Mouse (Mus musculus): Measurements from ENCODE around the gene Tm2d1.
"Not testable (repeated sequence)": the region's sequence is repeated elsewhere in the genome, so short reads cannot be mapped to it uniquely, and the experiment has no call there.

Tm2d1 gene

DNA sequence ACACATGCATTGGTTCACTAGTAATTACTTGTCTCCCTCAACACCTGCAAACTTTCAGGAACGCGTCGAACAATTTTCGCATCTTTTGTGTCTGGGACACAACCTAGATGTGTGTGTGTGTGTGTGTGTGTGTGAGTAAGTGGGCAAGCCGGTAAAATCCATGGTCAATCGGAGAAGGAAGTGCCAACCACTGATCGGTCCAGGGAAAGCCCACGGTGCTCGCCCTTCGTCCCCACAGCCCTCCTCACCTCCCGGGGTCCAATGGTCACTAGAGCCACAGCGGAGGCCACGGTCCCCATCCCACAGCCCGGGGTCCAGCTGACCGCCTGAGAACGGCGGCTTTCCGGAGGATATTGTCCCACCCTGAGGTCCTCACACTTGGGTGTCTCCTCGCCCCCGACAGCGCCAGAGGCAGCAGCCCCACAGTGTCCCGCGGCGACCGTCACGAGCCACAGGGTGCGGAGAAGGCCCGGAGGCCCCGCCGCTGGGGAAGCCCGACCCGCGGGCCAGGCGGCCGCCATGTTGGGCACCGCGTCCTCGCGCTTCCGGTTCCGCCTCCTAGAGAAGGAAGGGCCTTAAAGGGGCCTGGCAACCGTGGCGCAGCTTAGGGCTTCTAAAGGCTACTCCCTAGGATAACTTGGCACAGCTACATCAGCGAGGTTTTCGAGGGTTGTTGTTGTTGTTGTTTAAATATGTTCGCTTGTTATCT, at the start of gene Tm2d1:
Tm2d1 (minus strand) TSS at position 591 of the 709 bp plus-strand sequence.
- DNase-seq = peak; percentile 79 to 83

DNA sequence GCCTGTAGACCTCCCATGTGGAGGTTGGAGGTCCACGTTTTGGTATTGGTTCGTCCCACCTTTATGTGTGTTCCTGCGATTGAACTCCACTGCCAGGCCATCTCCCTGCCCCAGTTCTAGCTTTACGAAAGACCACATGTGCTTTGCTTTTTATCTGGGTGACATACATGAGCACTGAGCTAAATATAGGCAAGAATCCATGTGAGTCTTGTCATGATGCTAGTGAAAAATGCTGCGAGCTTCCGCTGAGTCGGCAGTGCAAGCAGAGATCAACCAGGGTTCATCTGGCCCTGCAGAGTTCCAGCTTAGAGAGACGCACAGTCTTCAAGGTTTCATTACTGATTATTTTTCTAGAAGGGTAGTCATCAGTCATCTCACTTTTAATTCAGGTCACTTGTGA, 45.3 kb upstream of the Tm2d1 start:
- no peak for DNase-seq

DNA sequence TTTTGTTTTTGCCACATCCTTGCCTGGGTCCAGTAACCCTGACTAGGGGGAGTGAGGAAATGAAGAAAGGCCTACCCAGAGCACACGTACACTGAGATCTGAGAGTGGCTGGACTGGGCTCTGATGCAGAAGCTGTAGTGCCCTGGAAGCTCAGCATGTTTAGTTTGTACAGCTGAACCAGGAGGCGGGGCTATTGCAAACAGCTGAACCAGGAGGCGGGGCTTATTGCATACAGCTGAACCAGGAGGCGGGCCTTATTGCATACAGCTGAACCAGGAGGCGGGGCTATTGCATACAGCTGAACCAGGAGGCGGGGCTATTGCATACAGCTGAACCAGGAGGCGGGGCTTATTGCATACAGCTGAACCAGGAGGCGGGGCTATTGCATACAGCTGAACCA, 32.0 kb upstream of the Tm2d1 start:
- not testable (repeated sequence) for DNase-seq

DNA sequence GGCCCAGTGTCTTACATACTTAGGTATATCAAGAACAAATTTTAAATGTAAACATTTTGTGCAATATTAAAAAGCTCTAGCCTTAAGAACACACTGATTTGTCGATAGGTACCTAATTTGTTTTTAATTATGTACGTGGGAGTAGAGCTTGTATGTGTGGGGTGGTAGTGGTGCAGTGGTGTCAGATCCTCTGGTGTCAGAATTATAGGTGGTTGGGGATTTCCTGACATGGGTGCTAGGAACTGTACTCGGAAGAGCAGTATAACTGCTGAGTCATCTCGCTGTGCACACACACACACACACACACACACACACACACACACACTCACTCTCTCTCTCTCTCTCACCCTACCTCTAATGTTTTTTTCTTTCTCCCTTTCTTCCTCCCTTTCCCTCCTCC, 25.3 kb upstream of the Tm2d1 start:
- no peak for DNase-seq

DNA sequence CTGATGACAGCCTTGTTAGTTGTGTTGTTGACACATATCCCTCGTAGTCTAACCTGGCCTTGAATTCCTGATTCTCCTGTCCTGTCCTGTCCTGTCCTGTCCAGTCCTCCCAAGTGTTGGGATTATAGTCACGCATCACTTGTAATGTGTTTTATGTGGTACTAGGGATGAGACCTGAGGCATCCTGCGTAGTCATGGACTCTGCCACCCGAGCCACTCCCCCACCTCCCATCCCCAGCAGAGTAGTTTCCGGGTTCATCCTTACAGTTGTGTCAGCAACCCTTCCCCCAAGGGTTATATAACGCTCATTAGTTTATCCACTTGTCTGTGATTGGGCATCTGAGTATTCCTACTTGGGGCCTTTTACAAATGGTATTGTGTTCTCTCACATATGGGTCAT, 21.3 kb upstream of the Tm2d1 start:
- no peak for DNase-seq

DNA sequence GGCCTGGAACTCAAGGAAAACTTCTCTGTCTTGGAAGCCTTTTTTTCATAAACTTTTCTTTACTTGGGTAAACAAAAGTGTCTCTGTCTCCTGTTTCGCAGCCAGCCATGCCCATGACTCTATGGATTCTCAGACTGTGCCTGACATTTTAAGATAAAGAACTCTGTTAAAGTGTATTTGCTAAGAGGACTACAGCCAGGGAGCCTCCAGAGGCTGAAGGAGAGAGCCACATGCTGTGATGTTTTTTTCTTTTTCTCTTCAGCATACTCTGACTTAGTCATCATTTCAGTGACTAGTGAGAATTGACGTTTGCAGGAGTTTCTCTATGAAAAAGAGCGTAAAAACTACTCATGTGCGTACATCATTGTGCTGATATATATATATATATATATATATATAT, 20.4 kb upstream of the Tm2d1 start:
- no peak for DNase-seq

DNA sequence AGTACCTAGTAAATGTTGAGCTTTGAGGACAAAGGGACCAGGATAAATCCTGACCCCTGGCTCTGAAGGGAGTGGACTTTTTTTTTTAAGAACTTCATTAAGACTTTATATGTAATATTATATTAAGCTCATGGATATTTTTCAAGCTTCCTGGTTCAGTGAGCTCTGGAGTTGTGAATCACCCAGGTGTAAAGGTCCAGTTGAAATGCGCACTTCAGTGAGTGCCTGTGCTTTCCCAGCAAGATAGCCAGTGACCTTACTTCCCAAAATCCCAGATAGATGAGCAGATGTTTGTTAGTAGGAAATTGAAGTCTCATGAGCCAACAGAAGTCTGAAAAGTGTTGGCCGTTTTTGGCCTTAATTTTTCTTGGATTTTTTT, 18.5 kb upstream of the Tm2d1 start:
- no peak for DNase-seq

DNA sequence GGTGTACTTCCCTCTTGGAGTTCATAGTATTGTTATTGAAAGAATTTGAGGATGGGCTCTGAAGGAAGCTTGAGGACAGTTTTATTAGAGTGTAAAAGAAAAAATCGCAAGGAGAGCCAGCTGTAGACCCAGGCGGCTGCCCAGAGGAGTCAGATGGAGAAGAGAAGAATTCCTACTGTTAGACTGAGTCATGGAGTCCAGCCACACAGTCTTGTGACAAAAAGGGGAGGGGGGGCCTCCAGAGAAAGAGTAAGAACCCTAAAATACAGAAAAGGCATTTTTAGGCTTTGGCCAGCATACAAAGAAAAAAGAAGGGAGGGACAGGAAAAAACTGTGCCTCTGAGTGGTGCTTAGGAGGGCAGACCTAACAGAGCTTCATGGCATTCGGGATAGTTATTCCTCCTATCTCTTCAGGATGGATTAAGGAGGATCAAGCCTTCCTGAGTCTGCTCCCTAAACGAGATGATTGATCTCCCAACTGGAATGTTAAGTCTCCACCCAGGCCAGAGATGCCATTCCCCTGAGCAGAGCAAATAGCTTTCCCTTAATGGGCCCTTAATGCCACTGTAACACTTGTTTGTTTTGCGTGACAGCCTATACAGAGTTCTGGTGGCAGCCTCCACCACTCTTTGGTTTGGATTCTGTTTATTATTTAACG, 17.9 kb upstream of the Tm2d1 start:
- no peak for DNase-seq

DNA sequence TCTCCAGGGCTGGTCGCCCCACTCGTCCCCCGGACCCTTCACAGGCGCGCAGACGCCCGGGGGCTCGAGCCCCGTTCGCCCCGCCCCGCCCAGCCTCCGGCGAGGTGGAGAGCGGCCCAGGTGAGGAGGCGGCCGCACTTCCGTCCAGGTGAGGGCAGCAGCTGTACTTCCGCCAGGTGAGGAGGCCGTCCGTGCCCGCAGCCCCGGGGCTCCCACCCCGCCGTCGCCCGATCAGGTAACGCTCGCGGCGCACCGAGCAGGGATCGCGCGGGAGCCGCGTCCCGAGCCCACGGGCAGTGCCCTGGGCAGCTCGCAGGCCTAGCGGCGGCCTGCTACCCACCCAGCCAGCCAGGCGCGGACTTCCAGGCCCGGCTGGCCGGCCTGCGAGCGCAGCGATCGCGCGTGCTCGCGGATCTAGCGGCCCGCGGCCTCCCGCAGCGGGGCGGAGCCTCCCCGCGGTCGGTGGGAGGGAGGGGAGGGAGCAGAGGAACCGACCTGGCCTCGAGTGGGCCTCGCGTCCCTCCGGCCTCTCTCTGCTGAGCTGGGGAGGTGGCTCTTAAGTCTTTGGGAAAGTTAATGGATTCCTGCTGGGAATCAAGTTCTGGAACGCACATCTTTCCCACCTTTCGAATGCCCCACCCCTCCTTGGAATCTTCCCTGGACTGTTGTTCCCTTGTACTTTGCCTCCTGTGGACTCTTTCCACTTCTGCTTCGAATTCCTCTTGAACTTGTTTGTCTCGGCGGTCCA, 12.8 kb upstream of the Tm2d1 start, which contains the start of gene Patj:
Patj (plus strand) TSS at position 96 of the 748 bp plus-strand sequence.
- peak; percentile 59 to 64 for DNase-seq

DNA sequence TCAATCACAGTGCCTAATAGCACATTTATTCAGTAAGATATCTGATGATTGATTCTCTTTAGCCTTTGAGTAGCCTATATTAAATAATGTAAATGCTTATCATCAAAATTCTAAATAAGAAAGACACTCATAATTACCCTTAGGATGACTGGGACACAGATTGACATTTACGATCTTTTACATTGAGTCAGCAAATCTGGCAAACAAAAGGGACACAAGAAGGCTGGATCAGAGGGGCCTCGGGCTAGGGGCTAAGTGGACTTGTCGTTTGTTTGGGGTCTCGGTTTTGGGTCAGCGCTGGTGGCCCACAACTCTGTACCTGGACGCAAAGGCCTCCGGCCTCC, 12.2 kb upstream of the Tm2d1 start:
- DNase-seq = no peak

DNA sequence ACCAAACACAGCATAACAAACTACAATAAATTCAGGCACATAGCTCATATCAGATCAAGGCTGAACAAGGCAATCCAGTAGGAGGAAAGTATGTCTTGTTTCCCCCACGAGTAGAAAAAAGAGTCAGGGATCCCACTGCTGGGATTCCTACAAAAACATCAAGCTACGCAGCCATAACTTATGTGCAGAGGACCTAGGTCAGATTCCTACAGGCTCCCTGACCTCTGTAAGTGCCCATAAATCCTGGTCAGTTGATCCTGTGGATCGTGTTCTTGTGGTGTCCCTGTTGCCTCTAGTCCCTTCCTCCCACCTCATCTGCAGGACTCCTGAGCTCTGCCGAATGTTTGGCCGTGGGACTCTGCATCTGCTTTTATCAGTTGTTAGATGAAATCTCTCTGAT, 1.9 kb upstream of the Tm2d1 start:
- DNase-seq = no peak

DNA sequence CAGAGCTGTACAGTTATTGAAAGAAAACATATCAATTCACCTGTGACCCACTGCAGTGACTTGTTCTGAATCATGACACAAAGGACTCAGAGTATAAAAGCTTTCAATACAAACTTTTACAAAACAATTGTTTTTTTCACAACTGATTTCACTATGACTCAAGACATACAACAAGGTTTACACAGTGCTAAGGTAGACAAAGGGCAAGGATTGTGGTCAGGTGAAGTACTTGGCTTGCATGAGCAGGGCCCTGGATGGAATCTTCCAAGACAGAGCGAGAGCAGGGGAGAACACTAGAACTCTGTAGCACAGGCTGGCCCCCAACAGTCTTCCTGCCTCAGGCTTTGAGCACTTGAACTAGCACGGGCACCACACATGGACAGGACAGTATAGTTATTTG, 6.2 kb downstream of the Tm2d1 start:
- no peak for DNase-seq

DNA sequence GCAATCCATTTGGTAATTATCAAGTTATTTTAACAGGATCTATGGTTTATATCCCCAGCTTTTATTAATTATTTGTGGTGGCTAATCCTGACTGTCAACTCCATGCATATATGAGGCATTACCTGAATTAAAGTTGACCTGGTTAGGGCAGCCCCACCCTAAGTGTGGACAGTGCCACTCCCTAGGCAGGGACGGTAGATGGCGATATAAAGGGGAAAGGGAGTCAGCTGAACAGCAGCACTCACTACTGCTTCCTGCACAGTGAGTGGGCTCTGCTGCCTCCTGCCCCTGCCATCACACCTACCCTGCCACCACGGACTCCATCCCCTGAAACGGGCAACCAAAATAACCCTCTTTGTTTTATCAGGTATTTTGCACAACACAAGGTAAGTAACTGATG, 7.7 kb downstream of the Tm2d1 start:
- peak; percentile 18 to 33 for DNase-seq

DNA sequence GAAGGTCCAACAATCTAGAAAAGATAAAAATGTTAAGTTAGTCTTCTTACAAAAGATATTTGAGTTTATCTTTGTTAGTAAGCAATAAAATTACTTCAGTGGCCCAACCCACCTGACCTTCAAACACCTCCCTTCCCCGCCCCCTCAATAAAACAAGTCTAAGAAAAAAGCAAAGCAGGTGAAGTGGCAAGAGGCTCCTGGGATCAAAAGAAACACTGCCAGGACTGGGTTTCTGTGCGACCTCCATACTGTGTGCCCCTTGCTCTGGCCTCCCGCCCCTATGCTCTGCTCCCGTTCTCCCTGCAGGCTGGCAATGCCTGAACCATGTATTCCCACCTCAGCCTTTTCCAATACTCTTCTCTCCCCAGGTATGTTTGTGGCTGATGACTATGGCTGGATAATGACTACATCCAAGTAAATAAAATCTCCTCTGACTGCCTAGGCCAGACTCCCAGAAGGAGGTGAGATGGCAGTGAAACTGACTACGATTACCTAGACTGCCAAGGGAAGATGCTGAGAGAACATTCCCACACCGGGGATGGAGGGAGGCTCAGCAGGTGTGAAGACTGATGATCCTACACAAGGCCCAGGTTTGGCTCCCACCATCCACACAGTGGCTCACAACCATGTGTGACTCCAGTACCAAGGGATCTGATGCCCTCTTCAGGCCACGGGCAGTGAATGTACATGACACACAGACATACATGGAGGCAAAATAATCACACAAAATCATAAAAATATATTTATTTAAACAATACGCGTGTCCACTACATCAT, 24.9 kb downstream of the Tm2d1 start:
- no peak for DNase-seq

DNA sequence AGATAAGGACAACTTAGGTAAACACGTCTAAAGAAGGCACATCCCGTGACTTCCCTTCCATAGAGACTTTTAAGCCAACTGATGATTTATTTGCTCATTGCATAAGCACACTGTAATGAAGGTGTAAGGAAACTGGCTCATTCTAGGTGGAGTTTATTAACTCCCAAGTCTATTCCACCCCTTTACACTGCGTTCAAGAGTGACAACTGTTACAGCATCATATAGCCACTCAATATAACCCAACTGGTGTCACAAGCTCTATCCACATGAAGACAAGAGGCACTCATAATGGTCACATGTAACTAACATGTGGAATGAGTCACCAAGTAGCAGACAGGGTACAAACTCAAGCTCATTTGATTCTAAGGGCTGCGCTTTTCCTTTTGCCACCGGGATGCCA, 34.5 kb downstream of the Tm2d1 start:
- no peak for DNase-seq

DNA sequence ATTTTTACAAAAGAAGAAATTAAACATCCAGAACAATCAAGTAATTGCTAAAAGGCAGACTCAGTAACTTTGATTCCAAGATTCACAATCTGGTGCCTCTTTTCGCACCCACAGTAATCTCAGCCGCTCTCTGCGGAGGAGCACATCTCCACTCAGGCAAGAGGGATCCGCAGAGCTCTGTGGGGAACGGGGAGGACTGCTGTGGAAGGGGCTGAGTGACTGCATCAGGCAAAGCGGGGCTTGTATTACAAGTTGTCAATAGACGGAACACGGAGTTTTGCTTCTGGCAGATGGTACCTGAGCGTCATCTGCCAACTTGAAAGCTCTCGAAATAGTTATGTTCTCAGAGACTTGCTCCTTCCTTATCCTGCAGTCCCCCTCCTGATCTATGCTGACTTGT, 37.3 kb downstream of the Tm2d1 start:
- DNase-seq = no peak

DNA sequence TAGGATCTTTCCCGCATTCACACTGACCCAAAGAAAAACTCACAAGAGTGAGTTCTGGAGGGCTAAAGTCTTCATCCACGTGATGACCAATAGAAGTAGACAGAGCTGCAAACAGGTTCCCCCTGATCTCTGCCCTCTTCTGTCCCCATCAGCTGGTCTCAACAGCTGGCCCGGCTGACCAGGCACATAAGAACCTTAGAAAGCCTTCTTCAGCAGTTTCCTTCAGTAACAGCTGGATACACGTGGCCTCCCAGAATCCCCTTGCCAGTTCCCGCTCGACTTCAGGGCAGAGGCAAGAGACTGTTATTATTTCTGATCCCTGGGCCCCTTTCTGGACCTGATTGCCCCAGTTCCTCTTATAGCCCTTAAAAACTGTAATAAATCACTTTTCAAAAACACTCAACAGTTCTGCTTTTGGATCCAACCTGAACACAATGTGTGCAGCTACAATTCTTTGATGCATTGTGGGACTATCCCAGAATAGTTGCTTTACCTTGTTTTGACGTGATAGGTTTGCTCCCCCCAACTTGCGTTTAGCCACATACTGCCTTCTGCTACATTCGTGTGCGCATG, 43.0 kb downstream of the Tm2d1 start:
- DNase-seq = no peak

DNA sequence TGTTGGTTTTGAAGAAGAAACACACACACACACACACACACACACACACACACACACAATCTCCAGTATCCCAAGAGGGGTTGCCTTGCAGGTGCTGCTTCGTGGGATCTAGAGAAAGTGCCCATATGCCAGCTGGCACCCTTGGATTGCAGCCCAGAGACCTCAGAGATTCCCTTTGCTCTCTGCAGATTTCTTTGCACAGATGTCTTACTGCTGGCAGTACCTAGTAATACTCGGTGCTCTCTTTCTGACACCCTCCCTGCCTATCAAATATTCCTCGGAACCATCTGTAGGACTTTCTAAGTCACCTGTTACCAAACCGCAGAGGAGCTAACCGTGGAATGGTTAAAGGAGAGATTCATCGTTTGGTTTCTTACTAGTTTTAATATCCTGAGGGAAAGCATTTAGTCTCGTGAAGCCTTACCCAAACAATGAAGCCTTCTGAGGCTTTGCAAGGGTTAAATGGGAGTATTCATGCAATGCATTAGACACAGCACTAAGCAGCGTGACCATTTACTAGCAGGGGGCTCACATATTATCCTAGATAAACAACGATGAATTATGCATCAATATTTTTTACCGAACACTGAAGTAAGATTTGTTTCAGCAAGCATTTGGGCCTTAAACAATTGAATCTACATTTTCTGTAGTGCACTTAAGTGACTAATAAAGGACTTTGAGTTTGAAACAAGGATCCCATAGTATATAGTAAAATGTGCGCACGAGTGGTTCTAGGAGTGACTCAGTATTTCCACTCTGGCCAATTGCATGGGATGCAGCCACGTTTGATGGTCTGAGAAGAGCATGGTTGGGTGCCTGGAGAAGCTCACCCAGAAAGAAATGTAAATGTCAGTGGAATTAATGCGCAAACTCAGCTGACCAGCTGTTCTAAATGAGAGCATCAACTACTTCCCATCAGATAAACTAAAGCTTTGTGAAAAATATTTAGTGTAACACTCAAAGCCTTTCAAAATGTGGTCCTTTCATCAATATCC, 44.2 kb downstream of the Tm2d1 start:
- no peak for DNase-seq

DNA sequence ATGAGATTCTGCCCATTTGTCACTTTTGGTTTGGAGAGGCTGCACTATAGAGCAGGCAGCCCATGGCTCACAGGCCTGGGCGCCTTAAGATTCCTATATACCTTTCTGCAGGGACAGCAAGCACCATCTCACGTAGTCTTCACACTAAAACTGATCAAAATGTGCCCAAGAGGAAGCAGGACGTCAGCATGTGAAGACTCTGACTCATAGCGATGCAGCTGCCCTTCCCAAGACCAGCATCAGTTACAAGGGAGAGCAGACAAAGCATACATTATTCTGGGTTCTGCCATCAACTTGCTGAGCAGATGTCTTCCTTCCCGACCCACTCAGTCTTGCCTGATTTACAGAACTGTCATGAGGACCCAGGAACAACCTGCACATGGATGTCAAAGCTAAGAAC, 45.9 kb downstream of the Tm2d1 start:
- no peak for DNase-seq

DNA sequence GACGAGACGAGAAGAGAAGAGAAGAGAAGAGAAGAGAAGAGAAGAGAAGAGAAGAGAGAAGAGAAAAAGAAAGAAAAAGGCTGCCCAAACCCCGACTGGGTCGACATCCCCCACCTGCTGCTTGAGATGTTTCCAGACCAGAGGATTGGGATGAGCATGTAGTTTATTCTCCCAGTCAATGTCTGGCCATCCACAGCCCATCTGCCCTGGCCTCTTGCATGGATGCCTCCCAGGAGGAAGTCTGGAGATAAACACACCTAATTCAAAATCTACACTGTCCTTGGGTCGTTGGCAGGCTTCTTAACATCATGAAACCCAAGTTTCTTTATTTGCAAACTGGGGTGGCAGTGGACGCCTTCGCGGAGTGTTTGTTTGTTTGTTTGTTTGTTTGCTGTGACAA, 47.4 kb downstream of the Tm2d1 start:
- DNase-seq = no peak

DNA sequence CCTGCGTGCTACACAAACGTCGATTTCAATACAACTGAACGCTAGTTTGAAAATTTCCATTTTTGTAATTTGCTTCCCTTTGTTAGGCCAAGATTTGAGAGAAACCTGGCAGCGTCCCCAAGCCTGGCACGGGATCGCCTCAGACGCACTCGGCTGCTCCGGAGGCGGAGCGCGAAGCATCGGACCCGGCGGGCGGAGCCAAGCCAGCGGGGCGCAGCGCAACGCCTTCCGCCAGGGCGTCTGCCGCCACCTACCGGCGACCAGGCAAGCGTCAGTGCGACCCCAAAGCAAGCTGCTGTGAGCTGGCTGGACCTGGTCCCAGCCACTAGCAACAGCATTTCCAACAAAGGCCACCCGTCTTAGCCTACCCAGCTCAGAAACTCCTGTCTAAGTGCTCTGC, 60.9 kb downstream of the Tm2d1 start:
- DNase-seq = peak; percentile 90

Data from thymus, postnatal 36 days (tissue).